Mouse (Mus musculus) adipocyte (in vitro differentiated cells): ENCODE results near the gene Nudt7.

Experiments
- DNase-seq: peaks from one replicate; pipeline ENCODE4 v3.0.0-alpha.2; 2016; ENCODE audit warnings: low spot score

The Nudt7 gene

GRCm38 (mm10) chr8:114133510-114134362 is at the start of gene Nudt7:
Gene Nudt7, plus strand, starts transcription at chr8:114133557.
- DNase-seq: peak; percentile 99

DNA sequence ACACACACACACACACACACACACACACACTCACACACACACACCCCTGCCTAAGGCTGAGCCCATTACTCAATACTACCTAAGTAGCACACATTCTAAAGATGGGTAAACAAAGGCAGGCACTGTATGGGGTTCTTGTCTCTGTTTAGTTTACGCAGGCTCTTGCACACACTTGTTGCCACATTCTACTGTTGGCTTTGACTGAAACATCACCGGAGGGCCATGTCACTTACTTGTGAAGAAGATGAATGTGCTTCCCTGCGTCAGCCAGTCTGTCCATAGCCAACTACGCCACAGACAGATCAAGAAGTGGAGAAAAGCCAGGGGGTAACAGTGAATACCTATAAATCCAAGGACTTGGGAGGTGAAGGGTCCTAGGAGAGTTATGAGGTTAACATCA is 45.4 kb upstream of the Nudt7 start:
- DNase-seq: no peak

DNA sequence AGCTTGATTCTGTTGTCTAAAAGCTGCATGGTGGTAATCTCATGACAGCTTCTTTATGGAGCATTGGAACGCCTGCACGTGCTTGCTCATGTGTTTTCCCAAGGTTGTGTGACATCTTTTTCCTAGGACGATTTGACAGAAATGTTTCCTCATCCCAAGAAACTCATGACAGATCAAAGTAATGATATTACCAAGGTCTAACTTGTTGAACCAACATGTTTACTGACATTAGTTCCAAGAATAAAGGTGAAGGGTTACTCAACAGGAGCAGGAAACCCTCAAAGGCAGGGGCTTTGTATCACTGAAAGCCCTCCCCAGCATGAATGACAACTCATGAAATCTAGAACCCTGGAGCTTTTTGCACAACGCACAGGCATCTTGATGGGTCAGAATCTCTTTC is 42.6 kb upstream of the Nudt7 start:
- DNase-seq: no peak

GRCm38 (mm10) chr8:114093321-114093720 is 40.0 kb upstream of the Nudt7 start:
- DNase-seq: no peak

- peak; percentile 70 for DNase-seq
These were observed 38.8 kb upstream of the Nudt7 start for GRCm38 (mm10) chr8:114094526-114094925.

GRCm38 (mm10) chr8:114100561-114101206 is 32.7 kb upstream of the Nudt7 start:
- no peak for DNase-seq

- DNase-seq: no peak
These were observed 30.0 kb upstream of the Nudt7 start for GRCm38 (mm10) chr8:114103401-114103800.

DNA sequence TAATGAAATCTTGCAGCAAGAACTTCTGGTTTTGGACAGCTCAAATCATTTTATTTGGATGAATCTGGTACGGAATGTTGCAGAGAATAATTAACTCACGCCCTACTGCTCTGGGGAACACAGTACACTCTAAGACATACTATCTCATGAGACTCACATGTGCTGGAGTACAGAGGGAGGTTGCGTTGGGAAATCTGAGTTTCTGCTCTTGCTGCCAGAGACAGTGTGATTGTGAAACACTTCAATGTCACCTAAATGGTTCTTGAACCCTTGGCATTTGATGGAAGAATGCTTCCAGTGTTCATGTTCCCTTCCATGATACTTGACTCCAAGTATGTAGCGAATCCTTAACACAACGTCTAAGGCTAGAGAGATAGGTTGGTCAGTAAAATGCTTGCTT is 27.4 kb upstream of the Nudt7 start:
- no peak for DNase-seq

- DNase-seq: no peak
These were observed 23.8 kb upstream of the Nudt7 start for GRCm38 (mm10) chr8:114109365-114110140.

GRCm38 (mm10) chr8:114115076-114115475 is 18.3 kb upstream of the Nudt7 start:
- DNase-seq: no peak

DNA sequence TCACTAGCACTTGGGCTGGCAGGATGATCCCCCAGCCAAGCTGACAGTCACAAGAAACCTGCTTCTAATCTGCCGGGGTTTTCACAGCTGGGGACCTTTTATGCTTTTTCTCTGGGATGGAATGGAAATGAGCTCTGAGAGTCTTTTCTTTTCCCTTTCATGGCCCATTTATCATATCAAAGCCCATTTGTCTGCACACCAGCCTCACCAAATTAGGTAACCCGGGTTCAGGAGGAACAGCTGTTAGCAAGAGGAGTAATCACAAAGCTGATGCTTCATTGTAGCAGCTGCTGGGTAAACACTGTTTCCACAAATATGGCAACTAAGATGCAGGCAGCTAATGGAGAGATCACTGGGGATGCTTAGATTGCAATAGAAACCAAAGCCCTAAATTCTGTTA is 17.3 kb upstream of the Nudt7 start:
- no peak for DNase-seq

- DNase-seq: no peak
These were observed 15.9 kb upstream of the Nudt7 start for GRCm38 (mm10) chr8:114117439-114117838.

- no peak for DNase-seq
These were observed 11.6 kb upstream of the Nudt7 start for GRCm38 (mm10) chr8:114121781-114122180.

DNA sequence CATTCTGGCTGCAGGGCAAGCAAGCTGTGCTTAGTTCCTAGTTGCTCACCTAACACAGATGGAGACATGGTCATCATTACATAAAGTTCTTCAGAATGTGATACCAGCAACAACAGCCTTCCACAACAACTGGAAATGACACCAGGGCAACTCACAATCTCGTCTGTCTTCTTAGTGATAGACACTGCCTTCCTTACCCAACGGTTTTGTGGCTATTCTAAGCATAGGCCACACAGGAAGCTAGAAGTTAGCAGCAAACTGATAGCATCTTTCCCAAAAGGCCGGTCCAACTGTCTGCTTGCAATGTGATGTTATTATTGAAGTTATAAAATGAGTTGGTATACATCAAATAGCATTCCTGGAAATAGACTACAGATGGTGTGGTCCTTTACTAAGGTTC is 9.7 kb upstream of the Nudt7 start:
- no peak for DNase-seq

GRCm38 (mm10) chr8:114124084-114124750 is 9.1 kb upstream of the Nudt7 start:
- DNase-seq: no peak

GRCm38 (mm10) chr8:114130838-114131237 is 2.5 kb upstream of the Nudt7 start:
- no peak for DNase-seq

GRCm38 (mm10) chr8:114131421-114131820 is 1.9 kb upstream of the Nudt7 start:
- no peak for DNase-seq

- DNase-seq: no peak
These were observed 277 bp upstream of the Nudt7 start for GRCm38 (mm10) chr8:114133050-114133509.

- DNase-seq: no peak
These were observed 3.4 kb downstream of the Nudt7 start for GRCm38 (mm10) chr8:114136750-114137149.

GRCm38 (mm10) chr8:114137181-114137580 is 3.8 kb downstream of the Nudt7 start:
- peak; percentile 18 for DNase-seq

DNA sequence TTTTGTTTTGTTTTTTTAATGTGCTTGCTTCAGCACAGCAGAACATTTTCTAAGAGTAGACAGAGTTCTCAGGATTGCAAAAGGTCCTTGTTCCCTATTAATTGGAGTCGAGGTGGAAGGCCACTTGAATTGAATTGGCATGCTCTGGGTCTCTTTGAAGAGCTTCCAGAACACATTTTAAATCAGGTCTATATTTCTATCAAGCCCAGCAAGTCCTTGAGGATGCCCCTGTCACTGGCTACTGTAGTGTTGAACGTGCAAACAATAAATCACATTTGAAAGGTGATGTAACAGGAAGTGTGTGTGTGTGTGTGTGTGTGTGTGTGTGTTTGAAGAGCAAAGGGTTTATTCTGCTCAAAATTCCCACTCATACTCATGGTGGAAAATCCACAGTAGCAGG is 7.1 kb downstream of the Nudt7 start:
- DNase-seq: peak; percentile 27

- DNase-seq: no peak
These were observed 8.8 kb downstream of the Nudt7 start for GRCm38 (mm10) chr8:114142199-114142598.
